Mouse (Mus musculus): ENCODE data around the gene Spsb2.
A peak's percentile ranks its signal among the peaks of the same experiment; 100 is the strongest.

Spsb2 gene

DNA sequence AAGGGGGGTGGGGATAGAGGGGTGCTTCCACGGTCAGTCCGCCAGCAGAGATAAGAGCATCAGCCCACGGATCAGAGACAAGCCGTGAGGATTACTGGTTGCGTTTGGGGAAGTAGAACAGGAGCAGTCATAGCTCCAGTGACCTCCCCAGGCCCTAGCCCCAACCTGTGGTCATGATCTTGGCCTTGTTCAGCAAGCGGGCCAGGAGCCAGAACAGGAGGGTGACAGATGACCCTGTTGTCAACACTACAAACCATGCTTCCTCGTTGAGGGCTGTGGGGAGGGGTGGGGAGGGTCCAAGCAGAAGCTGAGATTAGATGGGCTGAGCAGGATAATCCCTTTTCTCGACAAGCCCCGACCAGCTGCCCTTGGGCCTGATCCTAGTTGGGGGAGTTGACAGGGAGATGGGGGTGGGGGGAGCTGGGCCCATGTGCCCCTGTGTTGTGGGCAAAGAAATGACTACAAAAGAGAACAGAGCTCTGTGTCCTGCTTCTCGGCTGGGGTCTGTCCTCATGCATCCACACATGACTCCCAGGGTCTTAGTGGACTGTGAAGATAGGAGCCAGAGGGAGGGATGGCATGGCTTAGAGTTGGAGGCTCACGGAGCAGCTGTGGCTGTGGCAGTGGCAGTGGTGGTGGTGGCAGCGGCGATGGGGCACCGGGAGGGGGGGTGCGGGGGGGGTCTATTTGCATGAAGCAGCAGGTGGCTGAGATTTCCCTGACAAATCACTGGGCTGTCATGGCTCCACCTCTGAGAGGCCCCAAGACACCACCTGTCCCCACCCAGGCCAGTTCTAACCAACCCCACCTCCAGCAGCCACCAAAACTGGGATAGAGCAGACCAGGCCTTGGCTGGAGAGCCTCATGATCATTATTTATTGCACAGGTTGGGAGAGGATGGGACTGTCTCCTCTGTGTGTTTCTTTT lies 32.0 kb downstream of the Spsb2 start, which contains the start of gene Gnb3:
Gene Gnb3, minus strand, starts transcription at position 35 of the 927 bp plus-strand sequence.
- Histone ChIP-seq H3K27me3 (ENCODE audit: control insufficient read depth, insufficient read depth, low read length, poor library complexity, severe bottlenecking) (no peaks in the 10 kb centered on the region), H3K36me3 (ENCODE audit: control insufficient read depth, insufficient read depth, low read length, poor library complexity, severe bottlenecking) (no peaks in the 10 kb centered on the region)
- DNase-seq (ENCODE audit: low read depth, low spot score), result peak; percentile 62

DNA sequence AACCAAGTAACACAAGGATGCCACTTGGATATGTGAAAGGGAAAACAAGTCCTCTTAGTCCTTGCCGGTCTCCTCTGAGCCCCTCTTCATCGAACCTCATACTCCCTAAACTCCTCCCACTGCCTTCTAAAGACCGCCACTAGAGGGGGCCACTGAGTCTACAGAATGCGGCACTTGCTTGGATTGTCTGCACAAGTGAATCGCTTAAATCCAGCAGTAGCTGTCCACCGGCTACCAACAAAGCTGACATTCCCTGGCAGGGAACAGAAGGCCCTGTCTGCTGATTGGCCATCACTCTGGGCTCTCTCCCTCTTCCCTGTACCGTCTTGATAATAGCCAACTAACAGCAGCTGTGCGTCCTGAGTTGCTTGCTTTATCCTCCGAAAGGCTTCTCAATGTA lies 38.8 kb downstream of the Spsb2 start:
- Histone ChIP-seq H3K36me3 (ENCODE audit: control insufficient read depth, insufficient read depth, low read length, poor library complexity, severe bottlenecking) (no peaks in the 10 kb centered on the region), H3K27me3 (ENCODE audit: control insufficient read depth, insufficient read depth, low read length, poor library complexity, severe bottlenecking) (no peaks in the 10 kb centered on the region)
- peak; percentile 92 for DNase-seq (ENCODE audit: low read depth, low spot score)

- no peak for DNase-seq (ENCODE audit: low read depth, low spot score)
- Histone ChIP-seq H3K36me3 (ENCODE audit: control insufficient read depth, insufficient read depth, low read length, poor library complexity, severe bottlenecking) (no peaks in the 10 kb centered on the region), H3K27me3 (ENCODE audit: control insufficient read depth, insufficient read depth, low read length, poor library complexity, severe bottlenecking) (no peaks in the 10 kb centered on the region)
Observed at GRCm38 (mm10) chr6:124850535-124850934, 42.1 kb downstream of the Spsb2 start.

GRCm38 (mm10) chr6:124854647-124855046 lies 46.2 kb downstream of the Spsb2 start:
- no peak for DNase-seq (ENCODE audit: low read depth, low spot score)
- peaks cover 5% of the 10 kb centered on the region for H3K27me3 ChIP-seq (ENCODE audit: control insufficient read depth, insufficient read depth, low read length, poor library complexity, severe bottlenecking)

GRCm38 (mm10) chr6:124856321-124856720 lies 47.9 kb downstream of the Spsb2 start:
- Histone ChIP-seq H3K36me3 (ENCODE audit: control insufficient read depth, insufficient read depth, low read length, poor library complexity, severe bottlenecking) (no peaks in the 10 kb centered on the region), H3K27me3 (ENCODE audit: control insufficient read depth, insufficient read depth, low read length, poor library complexity, severe bottlenecking) (peaks cover 5% of the 10 kb centered on the region)
- no peak for DNase-seq (ENCODE audit: low read depth, low spot score)

More at GRCm38 (mm10) chr6:124854647-124855046, 46.2 kb downstream of the Spsb2 start:
- no peaks in the 10 kb centered on the region for H3K36me3 ChIP-seq (ENCODE audit: control insufficient read depth, insufficient read depth, low read length, poor library complexity, severe bottlenecking)

DNA sequence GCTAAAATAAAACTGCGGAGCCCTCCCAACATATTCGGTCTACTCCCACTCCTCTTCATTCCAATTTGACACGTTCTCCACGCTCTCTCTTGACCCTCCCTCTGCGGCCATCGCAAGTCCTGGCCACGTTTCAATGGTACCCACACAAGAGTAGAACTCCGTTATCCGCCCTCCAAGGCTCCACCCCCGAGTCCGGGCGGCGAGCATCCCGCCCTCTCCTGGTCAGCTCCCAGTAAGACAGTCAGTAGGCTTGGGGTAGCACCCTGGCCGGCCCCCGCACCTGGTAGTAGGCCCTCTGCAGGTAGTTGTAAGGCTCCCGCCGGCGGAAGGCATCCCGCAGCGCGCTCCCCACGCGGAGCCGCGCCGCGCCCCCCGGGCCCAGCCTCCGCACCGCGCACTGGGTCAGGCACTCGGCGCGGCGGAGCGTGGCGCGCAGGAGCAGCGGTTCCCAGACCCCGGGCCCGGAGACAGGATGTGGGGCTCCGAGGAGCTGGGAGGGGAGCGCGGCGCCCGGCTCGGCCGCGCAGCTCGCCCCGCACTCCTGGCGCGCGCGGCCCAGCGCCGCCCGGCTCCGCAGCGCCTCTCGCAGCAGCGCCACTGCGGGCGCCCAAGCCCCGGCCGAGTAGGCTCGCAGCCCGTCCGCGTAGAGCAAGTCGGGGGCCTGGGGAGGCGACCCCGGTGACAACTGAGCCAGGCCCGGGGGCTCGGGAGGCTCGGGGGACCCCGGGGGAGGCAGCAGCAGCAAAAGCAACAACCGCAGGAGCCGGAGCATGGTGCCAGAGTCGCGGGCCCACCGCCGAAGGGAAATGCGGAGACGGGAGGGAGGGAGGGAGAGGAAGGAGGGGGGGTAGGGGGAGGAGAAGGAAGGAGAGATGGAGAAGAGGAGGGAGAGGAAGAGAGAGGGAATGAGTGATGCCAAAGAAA lies 48.7 kb downstream of the Spsb2 start, which contains the start of gene P3h3:
Gene P3h3, minus strand, starts transcription at position 837 of the 924 bp plus-strand sequence.
- peak; percentile 74 for DNase-seq (ENCODE audit: low read depth, low spot score)
- Histone ChIP-seq H3K27me3 (ENCODE audit: control insufficient read depth, insufficient read depth, low read length, poor library complexity, severe bottlenecking) (peaks cover 5% of the 10 kb centered on the region), H3K36me3 (ENCODE audit: control insufficient read depth, insufficient read depth, low read length, poor library complexity, severe bottlenecking) (no peaks in the 10 kb centered on the region)

GRCm38 (mm10) chr6:124857840-124858530 lies 49.5 kb downstream of the Spsb2 start:
- no peak for DNase-seq (ENCODE audit: low read depth, low spot score)
- peaks cover 7% of the 10 kb centered on the region for H3K27me3 ChIP-seq (ENCODE audit: control insufficient read depth, insufficient read depth, low read length, poor library complexity, severe bottlenecking)

GRCm38 (mm10) chr6:124858561-124859318 lies 50.3 kb downstream of the Spsb2 start:
- H3K27me3 ChIP-seq (ENCODE audit: control insufficient read depth, insufficient read depth, low read length, poor library complexity, severe bottlenecking), result peaks cover 7% of the 10 kb centered on the region
- no peaks in the 10 kb centered on the region for H3K36me3 ChIP-seq (ENCODE audit: control insufficient read depth, insufficient read depth, low read length, poor library complexity, severe bottlenecking)
- no peak for DNase-seq (ENCODE audit: low read depth, low spot score)

More at GRCm38 (mm10) chr6:124857840-124858530, 49.5 kb downstream of the Spsb2 start:
- H3K36me3 ChIP-seq (ENCODE audit: control insufficient read depth, insufficient read depth, low read length, poor library complexity, severe bottlenecking), result no peaks in the 10 kb centered on the region

GRCm38 (mm10) chr6:124859725-124860124 lies 51.3 kb downstream of the Spsb2 start:
- Histone ChIP-seq H3K36me3 (ENCODE audit: control insufficient read depth, insufficient read depth, low read length, poor library complexity, severe bottlenecking) (no peaks in the 10 kb centered on the region), H3K27me3 (ENCODE audit: control insufficient read depth, insufficient read depth, low read length, poor library complexity, severe bottlenecking) (peaks cover 7% of the 10 kb centered on the region)
- DNase-seq (ENCODE audit: low read depth, low spot score), result peak; percentile 83

Data from splenic B cell, adult 2 months (primary cell).